Mouse (Mus musculus) CH12.LX (cell line): ENCODE measurements at regions not wholly inside any gene's neighbourhood (a gene's known extent, or its start where the extent isn't known, plus 50 kb on each side); places are given as distances from the start of the nearest gene placed in this dataset.

Experiments
- DNase-seq: peaks from one replicate; pipeline ENCODE4 v3.0.0-alpha.2; 2013; ENCODE audit errors: extremely low read depth
- H3K27ac ChIP-seq: 2 replicates; pipeline ENCODE4 v1.5.1; 2012; ENCODE audit warnings: low read depth, mild to moderate bottlenecking, control low read depth, moderate library complexity; ENCODE audit not compliant: insufficient read depth
- H3K27me3 ChIP-seq: replicated peaks from 2 replicates; pipeline ENCODE3; 2012; ENCODE audit warnings: inconsistent platforms
- H3K36me3 ChIP-seq, 2 experiments: replicated peaks in 1 of 2; 2 replicates each; pipeline versions ENCODE3 to v1.6.1; 2012; ENCODE audit warnings: inconsistent platforms in 1 of 2, low read length in 1 of 2, mild to moderate bottlenecking in 1 of 2, mixed read lengths in 1 of 2, moderate library complexity in 1 of 2; ENCODE audit not compliant: control insufficient read depth in 1 of 2, insufficient read depth in 1 of 2
- H3K4me1 ChIP-seq, 2 experiments: 2 replicates each; pipeline ENCODE4 v1.6.1; 2012; ENCODE audit warnings: inconsistent platforms in 1 of 2, moderate library complexity in 1 of 2; ENCODE audit not compliant: insufficient read depth in 2 of 2, control insufficient read depth in 1 of 2
- H3K4me2 ChIP-seq: 2 replicates; pipeline ENCODE4 v1.6.1; 2012; ENCODE audit warnings: low read depth, mild to moderate bottlenecking, control low read depth; ENCODE audit not compliant: poor library complexity, insufficient read depth, severe bottlenecking
- H3K4me3 ChIP-seq, 3 experiments: fragments of 150-350 bp in 1 of 3; sonication (generic) in 1 of 3; replicated peaks in 1 of 3; 2 replicates each; pipeline versions ENCODE3 to v1.5.1; 2011 to 2012; ENCODE audit warnings: low read depth in 2 of 3, low read length in 2 of 3, mild to moderate bottlenecking in 2 of 3, moderate library complexity in 2 of 3, control low read depth in 1 of 3, improper control_type of control experiment in 1 of 3, inconsistent platforms in 1 of 3, mixed read lengths in 1 of 3; ENCODE audit not compliant: poor library complexity in 1 of 3
- H3K79me2 ChIP-seq: replicated peaks from 2 replicates; pipeline ENCODE4 v1.6.1; 2012; ENCODE audit warnings: mild to moderate bottlenecking, moderate library complexity; ENCODE audit not compliant: control insufficient read depth, poor library complexity, insufficient read depth, severe bottlenecking; ENCODE audit errors: extremely low read depth
- H3K9ac ChIP-seq: 2 replicates; pipeline ENCODE4 v1.6.1; 2012; ENCODE audit warnings: low read depth, mild to moderate bottlenecking, control low read depth, moderate library complexity; ENCODE audit not compliant: insufficient read depth
- H3K9me3 ChIP-seq: replicated peaks from 2 replicates; pipeline ENCODE3; 2012; ENCODE audit warnings: low read length, inconsistent platforms, mixed read lengths
- CHD2 ChIP-seq: IDR thresholded peaks from 2 replicates; pipeline ENCODE4 v1.6.1; 2011; ENCODE audit warnings: low read length, improper control_type of control experiment
- E2F4 ChIP-seq: IDR thresholded peaks from 2 replicates; pipeline ENCODE4 v1.6.1; 2011; ENCODE audit warnings: low read depth, low read length, improper control_type of control experiment; ENCODE audit not compliant: insufficient replicate concordance
- ELF1 ChIP-seq: IDR thresholded peaks from 2 replicates; pipeline ENCODE4 v1.6.1; 2014; ENCODE audit warnings: low read depth, mild to moderate bottlenecking, inconsistent platforms, low read length, improper control_type of control experiment
- GABPA ChIP-seq: IDR thresholded peaks from 2 replicates; pipeline ENCODE4 v1.6.1; 2012; ENCODE audit warnings: low read depth, low read length, improper control_type of control experiment, inconsistent platforms; ENCODE audit not compliant: insufficient replicate concordance
- HCFC1 ChIP-seq: IDR thresholded peaks from 2 replicates; pipeline ENCODE4 v1.6.1; 2012; ENCODE audit warnings: low read depth, mild to moderate bottlenecking, inconsistent platforms, low read length, improper control_type of control experiment
- IRF4 ChIP-seq: IDR thresholded peaks from 2 replicates; pipeline ENCODE4 v1.6.1; 2014; ENCODE audit warnings: low read depth, mild to moderate bottlenecking, inconsistent platforms, low read length, improper control_type of control experiment
- JUN ChIP-seq: IDR thresholded peaks from 2 replicates; pipeline ENCODE4 v1.6.1; 2011; ENCODE audit warnings: low read depth, mild to moderate bottlenecking, low read length, improper control_type of control experiment, moderate library complexity; ENCODE audit not compliant: insufficient read depth
- JUND ChIP-seq: conservative IDR thresholded peaks from 2 replicates; pipeline ENCODE4 v1.6.1; 2011; ENCODE audit warnings: low read depth, low read length, improper control_type of control experiment
- KAT2A ChIP-seq: IDR thresholded peaks from 2 replicates; pipeline ENCODE4 v1.6.1; 2012; ENCODE audit warnings: low read length, improper control_type of control experiment, inconsistent platforms; ENCODE audit not compliant: insufficient replicate concordance
- MAFK ChIP-seq: IDR thresholded peaks from 2 replicates; pipeline ENCODE4 v1.6.1; 2011; ENCODE audit warnings: low read length, improper control_type of control experiment; ENCODE audit not compliant: insufficient replicate concordance
- MAX ChIP-seq: IDR thresholded peaks from 2 replicates; pipeline ENCODE4 v1.6.1; 2011; ENCODE audit warnings: low read length, improper control_type of control experiment
- MXI1 ChIP-seq: IDR thresholded peaks from 2 replicates; pipeline ENCODE4 v1.6.1; 2011; ENCODE audit warnings: mild to moderate bottlenecking, low read depth, low read length, improper control_type of control experiment
- MYC ChIP-seq: IDR thresholded peaks from 2 replicates; pipeline ENCODE4 v1.6.1; 2011; ENCODE audit warnings: low read depth, mild to moderate bottlenecking, improper control_type of control experiment, low read length
- NELFE ChIP-seq: IDR thresholded peaks from 2 replicates; pipeline ENCODE4 v1.6.1; 2011; ENCODE audit warnings: low read depth, low read length, improper control_type of control experiment
- NRF1 ChIP-seq: IDR thresholded peaks from 2 replicates; pipeline ENCODE4 v1.6.1; 2014; ENCODE audit warnings: low read depth, mild to moderate bottlenecking, inconsistent platforms, low read length, improper control_type of control experiment, moderate library complexity
- PAX5 ChIP-seq: IDR thresholded peaks from 2 replicates; pipeline ENCODE4 v1.6.1; 2012; ENCODE audit warnings: low read length, inconsistent platforms, mixed read lengths
- POLR2A ChIP-seq: IDR thresholded peaks from 2 replicates; pipeline ENCODE4 v1.6.1; 2011; ENCODE audit warnings: low read depth, mild to moderate bottlenecking, improper control_type of control experiment, low read length
- POLR2AphosphoS2 ChIP-seq: IDR thresholded peaks from 2 replicates; pipeline ENCODE4 v1.6.1; 2011; ENCODE audit warnings: low read depth, low read length, improper control_type of control experiment
- RAD21 ChIP-seq: IDR thresholded peaks from 2 replicates; pipeline ENCODE4 v1.6.1; 2011; ENCODE audit warnings: low read depth, mild to moderate bottlenecking, low read length, improper control_type of control experiment, moderate library complexity
- RCOR1 ChIP-seq: conservative IDR thresholded peaks from 2 replicates; pipeline ENCODE4 v1.6.1; 2012; ENCODE audit warnings: low read depth, mild to moderate bottlenecking, inconsistent platforms, low read length, improper control_type of control experiment
- SIN3A ChIP-seq: IDR thresholded peaks from 2 replicates; pipeline ENCODE4 v1.6.1; 2012; ENCODE audit warnings: low read length, improper control_type of control experiment, inconsistent platforms
- SMC3 ChIP-seq: IDR thresholded peaks from 2 replicates; pipeline ENCODE4 v1.6.1; 2011; ENCODE audit warnings: low read depth, low read length, improper control_type of control experiment
- TCF12 ChIP-seq: IDR thresholded peaks from 2 replicates; pipeline ENCODE4 v1.6.1; 2014; ENCODE audit warnings: low read depth, mild to moderate bottlenecking, inconsistent platforms, low read length, improper control_type of control experiment
- USF2 ChIP-seq: conservative IDR thresholded peaks from 2 replicates; pipeline ENCODE4 v1.6.1; 2011; ENCODE audit warnings: low read depth, low read length, improper control_type of control experiment
- ZC3H11A ChIP-seq: IDR thresholded peaks from 2 replicates; pipeline ENCODE4 v1.6.1; 2012; ENCODE audit warnings: low read depth, mild to moderate bottlenecking, inconsistent platforms, low read length, improper control_type of control experiment
- ZKSCAN1 ChIP-seq: IDR thresholded peaks from 2 replicates; pipeline ENCODE4 v1.6.1; 2012; ENCODE audit warnings: low read depth, inconsistent platforms, low read length, improper control_type of control experiment, borderline replicate concordance
- ZMIZ1 ChIP-seq: IDR thresholded peaks from 2 replicates; pipeline ENCODE4 v1.6.1; 2012; ENCODE audit warnings: low read depth, mild to moderate bottlenecking, inconsistent platforms, low read length, improper control_type of control experiment
- ZNF384 ChIP-seq: IDR thresholded peaks from 2 replicates; pipeline ENCODE4 v1.6.1; 2012; ENCODE audit warnings: low read depth, low read length, improper control_type of control experiment, inconsistent platforms
- dilution Hi-C: fragments of 300-500 bp; cut with MboI; formaldehyde crosslinking; loops from 2 replicates; pipeline ENCODE4 v1.14.3; 2020; ENCODE audit warnings: low sequenced_read_pairs; ENCODE audit not compliant: extremely low pct_unique_long_range_greater_than_20kb, extremely low pct_ligation_motif_present
- in situ Hi-C: fragments of 300-500 bp; cut with MboI; formaldehyde crosslinking; loops from 3 replicates; pipeline ENCODE4 v1.14.3; 2019; ENCODE audit warnings: low sequenced_read_pairs, low pct_ligation_motif_present, low pct_unique_long_range_greater_than_20kb, mixed read lengths

DNA sequence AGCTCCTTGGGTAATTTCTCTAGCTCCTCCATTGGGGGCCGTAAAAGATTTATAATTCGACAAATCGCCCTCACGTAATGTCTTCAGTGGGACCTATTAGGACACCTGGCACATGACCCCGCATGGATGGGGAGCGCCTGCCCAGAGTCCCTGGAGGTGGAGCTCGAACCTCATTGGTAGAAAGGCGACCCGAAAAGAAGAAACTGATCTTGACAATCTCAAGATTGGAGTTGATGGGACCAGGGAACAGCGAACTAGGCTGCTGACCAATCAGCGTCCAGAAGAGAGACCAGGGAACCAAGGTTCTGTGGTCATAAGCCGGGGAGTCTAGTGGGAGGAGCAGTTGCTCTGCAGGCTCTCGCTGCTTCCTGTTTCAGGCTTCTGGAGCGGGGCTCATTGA is 259.8 kb downstream of the Tbx15 start:
- DNase-seq: no peak
- no peaks in the 10 kb centered on the region for H3K9me3 ChIP-seq
- in situ Hi-C loops: no loop called here

DNA sequence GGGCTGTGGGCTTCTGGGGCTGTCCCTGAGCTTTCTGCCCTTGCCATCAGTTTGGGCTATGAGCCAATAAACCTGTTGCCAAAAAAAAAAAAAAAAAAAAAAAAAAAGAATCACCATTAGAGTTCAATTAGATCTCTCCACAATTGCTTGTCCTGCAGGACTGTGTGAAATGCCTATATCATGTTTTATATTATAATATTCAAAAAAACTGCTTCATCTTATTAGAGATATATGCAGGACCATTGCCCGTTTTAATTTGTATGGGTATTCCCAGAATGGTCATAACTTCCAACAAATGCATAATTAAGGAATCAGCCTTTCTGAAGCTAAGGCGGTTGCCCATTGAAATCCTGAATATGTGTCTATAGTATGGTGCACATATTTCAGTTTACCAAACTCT is 264.6 kb downstream of the Tbx15 start:
- TF ChIP-seq KAT2A: no peak
- TF ChIP-seq JUN: no peak
- TF ChIP-seq SMC3: no peak
- TF ChIP-seq ZKSCAN1: no peak
- TF ChIP-seq ZC3H11A: no peak
- TF ChIP-seq POLR2A: no peak
- TF ChIP-seq NELFE: no peak
- no peak for TF ChIP-seq PAX5
- TF ChIP-seq ZNF384: no peak
- no peak for TF ChIP-seq TCF12
- no peak for TF ChIP-seq JUND
- TF ChIP-seq CHD2: no peak
- no peak for TF ChIP-seq SIN3A
- TF ChIP-seq MAX: no peak
- TF ChIP-seq MXI1: no peak
- TF ChIP-seq USF2: no peak
- no peak for TF ChIP-seq HCFC1
- DNase-seq: no peak
- no peak overlapping the region for H3K4me3 ChIP-seq
- H3K27me3 ChIP-seq: no peaks in the 10 kb centered on the region
- no peaks in the 10 kb centered on the region for H3K9me3 ChIP-seq
- H3K4me1 ChIP-seq: no peaks in the 10 kb centered on the region
- in situ Hi-C loops: no loop called here
- no peak overlapping the region for H3K27ac ChIP-seq
- no peak overlapping the region for H3K4me2 ChIP-seq
- dilution Hi-C loops: no loop called here
- H3K36me3 ChIP-seq: no peaks in the 10 kb centered on the region
- H3K9ac ChIP-seq: no peak overlapping the region
- no peaks in the 10 kb centered on the region for H3K79me2 ChIP-seq

More for the DNA sequence above, 259.8 kb downstream of the Tbx15 start:
- Histone ChIP-seq H3K4me2 (no peak overlapping the region), H3K27me3 (no peaks in the 10 kb centered on the region), H3K27ac (no peak overlapping the region), H3K4me3 (no peak overlapping the region), H3K4me1 (no peaks in the 10 kb centered on the region), H3K79me2 (no peaks in the 10 kb centered on the region), H3K36me3 (no peaks in the 10 kb centered on the region), H3K9ac (no peak overlapping the region)
- dilution Hi-C loops: no loop called here
- no peak for TF ChIP-seq ZC3H11A
- no peak for TF ChIP-seq POLR2AphosphoS2
- TF ChIP-seq SIN3A: no peak
- no peak for TF ChIP-seq ZNF384
- TF ChIP-seq GABPA: no peak
- no peak for TF ChIP-seq RCOR1
- no peak for TF ChIP-seq TCF12
- TF ChIP-seq MAX: no peak
- no peak for TF ChIP-seq NELFE
- no peak for TF ChIP-seq ELF1
- TF ChIP-seq ZMIZ1: no peak
- TF ChIP-seq RAD21: no peak
- TF ChIP-seq JUN: no peak
- no peak for TF ChIP-seq SMC3
- TF ChIP-seq NRF1: no peak
- TF ChIP-seq MAFK: no peak
- TF ChIP-seq IRF4: no peak
- no peak for TF ChIP-seq MYC
- TF ChIP-seq E2F4: no peak
